Mouse (Mus musculus) monocyte, adult 2 months (primary cell): ENCODE measurements around the gene Cdrt4.

Source experiments
- DNase-seq, 2 experiments: peaks; one replicate each; pipeline ENCODE4 v3.0.0; 2022; ENCODE audit warnings: low spot score in 2 of 2, low read depth in 1 of 2

Gene Cdrt4

GRCm38 (mm10) chr11:63035420-63036211, 84.6 kb downstream of the Cdrt4 start:
- no peak for DNase-seq

- DNase-seq: no peak
Observed at GRCm38 (mm10) chr11:63040002-63040661, 89.1 kb downstream of the Cdrt4 start.
